In genomic region chr5:120706976-120707375, GRCm38 (mm10) we compare ENCODE assay signal across 11 mouse cellular contexts. TPM values are rescaled to one million over a fixed set of nuclear protein-coding genes. Genes with fewer than 3 reads are reported as not detected.
DNase-seq lines count a peak whose midpoint lies in the region; ATAC-seq and TF ChIP-seq lines count a peak whose summit lies in the region.
"Had no signal": no experiment of that assay in that cellular context is flagged by ENCODE, and none has a peak within 500 bp of the region (broad histone marks: within the 10 kb centered on the region; RNA-seq: fewer than 3 reads in every experiment).

No protein-coding gene starts in this region.

- H3K9ac ChIP-seq in heart, embryonic 15.5 days = no peak overlapping the region
- no peak overlapping the region for H3K9ac ChIP-seq in CH12.LX (ENCODE audit: insufficient read depth, low read depth)
- no peak overlapping the region for H3K9ac ChIP-seq in embryonic facial prominence, embryonic 15.5 days
- H3K9ac ChIP-seq in limb, embryonic 12.5 days (replicated peaks) = 0 out of 2 replicates have a peak overlapping the region, but pooled peaks have one; percentile 18

- TF ChIP-seq EP300 in CH12.LX (IDR thresholded peaks at IDR 0.05; ENCODE audit: low read length) = no peak

- no peak; the same call in 1 of the 2 replicates for TF ChIP-seq POLR2A in CH12.LX (IDR thresholded peaks at IDR 0.05; ENCODE audit: low read depth, low read length)

- no peak for TF ChIP-seq CTCF in CH12.LX (conservative IDR thresholded peaks at IDR 0.05 in 1 of 2, IDR thresholded peaks at IDR 0.05 in 1 of 2; ENCODE audit: low read depth in 2 of 2, low read length in 2 of 2)

- H3K36me3 ChIP-seq in heart, embryonic 15.5 days = no peaks in the 10 kb centered on the region
- no peaks in the 10 kb centered on the region for H3K36me3 ChIP-seq in CH12.LX (replicated peaks in 1 of 2; ENCODE audit: control insufficient read depth in 1 of 2, insufficient read depth in 1 of 2, low read length in 1 of 2)
- no peaks in the 10 kb centered on the region for H3K36me3 ChIP-seq in embryonic facial prominence, embryonic 15.5 days
- H3K36me3 ChIP-seq in limb, embryonic 12.5 days = no peaks in the 10 kb centered on the region

- no peaks in the 10 kb centered on the region for H3K9me3 ChIP-seq in heart, embryonic 15.5 days (replicated peaks)
- no peaks in the 10 kb centered on the region for H3K9me3 ChIP-seq in CH12.LX (replicated peaks; ENCODE audit: low read length)
- H3K9me3 ChIP-seq in embryonic facial prominence, embryonic 15.5 days (replicated peaks) = no peaks in the 10 kb centered on the region
- no peaks in the 10 kb centered on the region for H3K9me3 ChIP-seq in limb, embryonic 12.5 days

- DNase-seq in heart, postnatal 25 days (ENCODE audit: low spot score) = no peak
- DNase-seq in CH12.LX (ENCODE audit: extremely low read depth) = peak; percentile 63
- no peak for DNase-seq in urinary bladder, adult 18-20 months (ENCODE audit: low spot score in 2 of 2)
- no peak for DNase-seq in gastrocnemius, postnatal 36 days
- DNase-seq in layer of hippocampus, postnatal 25 days (ENCODE audit: extremely low spot score in 1 of 2, low spot score in 1 of 2) = no peak
- DNase-seq: adrenal gland, postnatal 36 days; heart, postnatal 36 days had no signal

- peaks cover 22% of the 10 kb centered on the region for H3K4me1 ChIP-seq in heart, embryonic 15.5 days (replicated peaks)
- peaks cover 14 to 73% of the 10 kb centered on the region in 2 experiments for H3K4me1 ChIP-seq in CH12.LX (ENCODE audit: control insufficient read depth in 1 of 2, insufficient read depth in 2 of 2)
- H3K4me1 ChIP-seq in embryonic facial prominence, embryonic 15.5 days = peaks cover 24% of the 10 kb centered on the region
- peaks cover 38% of the 10 kb centered on the region for H3K4me1 ChIP-seq in limb, embryonic 12.5 days (replicated peaks)

- dilution Hi-C loops in CH12.LX (cut with MboI; ENCODE audit: extremely low pct_ligation_motif_present, extremely low pct_unique_long_range_greater_than_20kb, low sequenced_read_pairs) = no loop called here

- intact Hi-C loops in heart, postnatal 25 days (cut with DNase I) = no loop called here
- intact Hi-C loops in gastrocnemius, postnatal 36 days (cut with DNase I) = no loop called here

- H3K27me3 ChIP-seq in heart, embryonic 15.5 days = peaks cover 92% of the 10 kb centered on the region
- peaks cover 4% of the 10 kb centered on the region for H3K27me3 ChIP-seq in CH12.LX (replicated peaks)
- H3K27me3 ChIP-seq in embryonic facial prominence, embryonic 15.5 days = peaks cover 38% of the 10 kb centered on the region
- peaks cover 89% of the 10 kb centered on the region for H3K27me3 ChIP-seq in limb, embryonic 12.5 days

- no peaks in the 10 kb centered on the region for H3K79me2 ChIP-seq in CH12.LX (replicated peaks; ENCODE audit: control insufficient read depth, extremely low read depth, insufficient read depth, poor library complexity, severe bottlenecking)

- 0 out of 2 replicates have a peak overlapping the region, but pooled peaks have one; percentile 21 for H3K4me2 ChIP-seq in heart, embryonic 15.5 days
- H3K4me2 ChIP-seq in CH12.LX (ENCODE audit: insufficient read depth, low read depth, poor library complexity, severe bottlenecking) = peak overlapping the region; percentile 22; the same call in 1 of the 2 replicates
- 0 out of 2 replicates have a peak overlapping the region, but pooled peaks have one; percentile 19 for H3K4me2 ChIP-seq in embryonic facial prominence, embryonic 15.5 days (replicated peaks)
- H3K4me2 ChIP-seq in limb, embryonic 12.5 days = peak overlapping the region; percentile 53

- in situ Hi-C loops in CH12.LX (cut with MboI; ENCODE audit: low pct_ligation_motif_present, low pct_unique_long_range_greater_than_20kb, low sequenced_read_pairs) = loop anchor here (25.0 kb wide), 1 partner anchor 195 kb away; the partner anchor contains the start of genes Plbd2 and Slc8b1

- no peak for ATAC-seq in heart, embryonic 15.5 days (replicated peaks; ENCODE audit: insufficient number of reproducible peaks, insufficient read depth, low FRiP score, low read depth)
- ATAC-seq in embryonic facial prominence, embryonic 15.5 days (ENCODE audit: insufficient number of reproducible peaks, low FRiP score, low TSS enrichment, low read depth) = no peak
- no peak for ATAC-seq in limb, embryonic 12.5 days (ENCODE audit: insufficient number of reproducible peaks, insufficient read depth, low FRiP score, low TSS enrichment, low read depth)

- H3K4me3 ChIP-seq in heart, embryonic 15.5 days = no peak overlapping the region
- peak overlapping the region in 2 of 3 experiments; percentile 32 to 34 for H3K4me3 ChIP-seq in CH12.LX (replicated peaks in 1 of 3; ENCODE audit: low read depth in 2 of 3, low read length in 2 of 3, poor library complexity in 1 of 3)
- H3K4me3 ChIP-seq in embryonic facial prominence, embryonic 15.5 days (replicated peaks) = no peak overlapping the region
- peak overlapping the region; percentile 24 for H3K4me3 ChIP-seq in limb, embryonic 12.5 days (replicated peaks)
- H3K4me3 ChIP-seq: myocyte had no signal

- no peak overlapping the region for H3K27ac ChIP-seq in heart, embryonic 15.5 days
- H3K27ac ChIP-seq in CH12.LX (ENCODE audit: insufficient read depth, low read depth) = no peak overlapping the region
- no peak overlapping the region for H3K27ac ChIP-seq in embryonic facial prominence, embryonic 15.5 days (replicated peaks)
- H3K27ac ChIP-seq in limb, embryonic 12.5 days = no peak overlapping the region

- no peak for TF ChIP-seq RAD21 in CH12.LX (IDR thresholded peaks at IDR 0.05; ENCODE audit: low read depth, low read length)

- 53% methylated on average over 13 of the region's 13 CpGs for WGBS in heart, embryonic 15.5 days
- WGBS in embryonic facial prominence, embryonic 15.5 days = 44% methylated on average over 13 of the region's 13 CpGs
- 43% methylated on average over 13 of the region's 13 CpGs for WGBS in limb, embryonic 12.5 days

TF ChIP-seq in CH12.LX, 34 proteins besides CTCF, POLR2A, EP300 and RAD21:
- TF ChIP-seq TBP (conservative IDR thresholded peaks at IDR 0.05; ENCODE audit: low read depth, low read length) (0 out of 2 replicates have a peak, but pooled peaks have one; percentile 24), MAZ (IDR thresholded peaks at IDR 0.05; ENCODE audit: low read depth, low read length) (no peak), GABPA (IDR thresholded peaks at IDR 0.05; ENCODE audit: insufficient replicate concordance, low read depth, low read length) (no peak), MEF2A (IDR thresholded peaks at IDR 0.05; ENCODE audit: borderline replicate concordance, low read depth, low read length) (no peak), HCFC1 (IDR thresholded peaks at IDR 0.05; ENCODE audit: low read depth, low read length) (no peak), MXI1 (IDR thresholded peaks at IDR 0.05; ENCODE audit: low read depth, low read length) (no peak), NRF1 (IDR thresholded peaks at IDR 0.05; ENCODE audit: low read depth, low read length) (peak; percentile 88), CHD1 (IDR thresholded peaks at IDR 0.05; ENCODE audit: low read depth, low read length) (no peak)

RNA-seq across cellular contexts. Expression of gene Dtx1, which starts 4.8 kb away (rescaled TPM):
- 1.9 and 12.3 TPM in 2 replicates for polyA plus RNA-seq in heart, embryonic 15.5 days (2015; fragmentation: Nextera tagmentation; extraction: Ambion mirVana)
- 1 to 10 TPM; 1.8 to 1.9 TPM for total RNA-seq in heart, postnatal 25 days (2021)
- total RNA-seq in CH12.LX (2012; rRNA removed) = 3.2 and 3.9 TPM in 2 replicates
- 0.30 and 0.98 TPM in 2 replicates for total RNA-seq in CH12.LX (2014; rRNA removed)
- 2.1 and 2.9 TPM in 2 replicates for polyA plus RNA-seq in CH12.LX (2012; ENCODE audit: insufficient read length, low read depth)
- 6.2 and 7.7 TPM in 2 replicates for polyA plus RNA-seq in embryonic facial prominence, embryonic 15.5 days (2015; fragmentation: Nextera tagmentation; extraction: Ambion mirVana)
- 6.8 and 7.5 TPM in 2 replicates for polyA plus RNA-seq in limb, embryonic 12.5 days (2016; fragmentation: Nextera tagmentation; extraction: Ambion mirVana)
- under 1 TPM; 0.38 to 0.91 TPM for total RNA-seq in gastrocnemius, postnatal 36 days (2021)
- total RNA-seq in layer of hippocampus, postnatal 25 days (2021) = 10 to 100 TPM; 67.2 to 78.5 TPM
- polyA plus RNA-seq: myocyte had no signal

RNA-seq across cellular contexts. Expression of gene Oas2, which starts 42.7 kb away (rescaled TPM):
- 0.30 and 0.68 TPM in 2 replicates for polyA plus RNA-seq in heart, embryonic 15.5 days (2015; fragmentation: Nextera tagmentation; extraction: Ambion mirVana)
- under 1 TPM; 0.57 to 0.78 TPM for total RNA-seq in heart, postnatal 25 days (2021)
- not detected in 2 replicates for total RNA-seq in CH12.LX (2012; rRNA removed)
- not detected in 2 replicates for total RNA-seq in CH12.LX (2014; rRNA removed)
- not detected in 2 replicates for polyA plus RNA-seq in CH12.LX (2012; ENCODE audit: insufficient read length, low read depth)
- 0.72 and 1.3 TPM in 2 replicates for polyA plus RNA-seq in embryonic facial prominence, embryonic 15.5 days (2015; fragmentation: Nextera tagmentation; extraction: Ambion mirVana)
- 0.15 and 0.19 TPM in 2 replicates for polyA plus RNA-seq in limb, embryonic 12.5 days (2016; fragmentation: Nextera tagmentation; extraction: Ambion mirVana)
- total RNA-seq in gastrocnemius, postnatal 36 days (2021) = under 1 TPM; 0.18 to 0.37 TPM
- under 1 TPM in 1 of 2 experiments, not detected in 1; 0.10 TPM for total RNA-seq in layer of hippocampus, postnatal 25 days (2021)
- polyA plus RNA-seq: myocyte had no signal

RNA-seq across cellular contexts. Expression of gene Rasal1, which starts 58.4 kb away (rescaled TPM):
- 0.25 and 0.55 TPM in 2 replicates for polyA plus RNA-seq in heart, embryonic 15.5 days (2015; fragmentation: Nextera tagmentation; extraction: Ambion mirVana)
- total RNA-seq in heart, postnatal 25 days (2021) = not detected
- total RNA-seq in CH12.LX (2012; rRNA removed) (15.6 and 17.7 TPM in 2 replicates), CH12.LX (2014; rRNA removed) (11.7 TPM in 2 replicates)
- polyA plus RNA-seq in CH12.LX (2012; ENCODE audit: insufficient read length, low read depth) = 19.6 and 21.4 TPM in 2 replicates
- 1.2 and 1.3 TPM in 2 replicates for polyA plus RNA-seq in embryonic facial prominence, embryonic 15.5 days (2015; fragmentation: Nextera tagmentation; extraction: Ambion mirVana)
- polyA plus RNA-seq in limb, embryonic 12.5 days (2016; fragmentation: Nextera tagmentation; extraction: Ambion mirVana) = 0.24 and 0.86 TPM in 2 replicates
- not detected for total RNA-seq in gastrocnemius, postnatal 36 days (2021)
- 100 to 1,000 TPM in 1 of 2 experiments, 10 to 100 TPM in 1; 92.7 to 100 TPM for total RNA-seq in layer of hippocampus, postnatal 25 days (2021)
- total RNA-seq: heart, postnatal 36 days had no signal

Comparison
In these comparisons a context has a peak if more than half of its experiments do, and no peak if none do; other contexts are left out.
1. H3K4me3 ChIP-seq: peak in CH12.LX (2 of 3) and limb, embryonic 12.5 days (single experiment); none in heart, embryonic 15.5 days (single experiment) and embryonic facial prominence, embryonic 15.5 days (single experiment).
2. RNA of gene Dtx1, which starts 4.8 kb away (total RNA-seq): 67.2 to 78.5 TPM in layer of hippocampus, postnatal 25 days; 0.30 to 3.9 TPM in CH12.LX, 1.8 to 1.9 TPM in heart, postnatal 25 days and 0.38 to 0.91 TPM in gastrocnemius, postnatal 36 days; every median in the first group is over 10 times any median in the second.
3. RNA of gene Rasal1, which starts 58.4 kb away (total RNA-seq): 92.7 to 100 TPM in layer of hippocampus, postnatal 25 days and 11.7 to 17.7 TPM in CH12.LX; not detected in heart, postnatal 25 days and not detected in gastrocnemius, postnatal 36 days; every median in the first group is over 10 times any median in the second.
4. Peak in every context shown above with its lines, with median percentiles within 50 percentile points of each other: H3K4me2 ChIP-seq.